In the genomic region with DNA sequence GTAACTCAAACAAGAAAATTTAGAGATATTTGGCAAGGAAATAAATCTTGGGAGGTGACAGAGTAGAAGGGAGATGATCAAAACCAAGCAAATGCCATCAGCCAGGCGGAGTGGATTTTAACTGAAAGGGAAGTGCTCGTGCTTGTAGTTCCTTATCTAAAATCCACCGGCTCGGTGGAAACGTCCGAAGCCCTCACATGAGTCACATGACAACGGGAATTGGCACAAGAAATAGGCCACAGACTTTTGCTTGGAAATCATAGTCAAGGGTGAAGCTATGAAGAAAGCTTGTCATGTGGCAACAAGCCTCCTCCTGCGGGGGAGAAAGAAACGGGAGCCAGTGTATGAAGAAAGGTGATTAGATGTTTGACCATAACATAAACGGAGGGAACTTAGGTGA, we compare ENCODE assay signal across 15 mouse cellular contexts. TPM values are rescaled to one million over a fixed set of nuclear protein-coding genes. Genes with fewer than 3 reads are reported as not detected.
DNase-seq lines count a peak whose midpoint lies in the region; ATAC-seq and TF ChIP-seq lines count a peak whose summit lies in the region.
"Had no signal": no experiment of that assay in that cellular context is flagged by ENCODE, and none has a peak within 500 bp of the region (broad histone marks: within the 10 kb centered on the region; RNA-seq: fewer than 3 reads in every experiment).

No protein-coding gene starts in this region.

- H3K27me3 ChIP-seq in embryonic facial prominence, embryonic 10.5 days (replicated peaks; ENCODE audit: low read depth, poor library complexity, severe bottlenecking): no peaks in the 10 kb centered on the region
- no peaks in the 10 kb centered on the region for H3K27me3 ChIP-seq in stomach, postnatal 0 days (ENCODE audit: control insufficient read depth, insufficient read depth, low read length)
- H3K27me3 ChIP-seq: liver, embryonic 15.5 days; neural tube, embryonic 12.5 days had no signal

- ATAC-seq in stomach, postnatal 0 days (ENCODE audit: low FRiP score, low TSS enrichment): no peak
- ATAC-seq: intestine, embryonic 16.5 days; Patski had no signal

- DNase-seq in ovary, adult 18-20 months (ENCODE audit: low spot score): peak; percentile 10
- DNase-seq in ovary, postnatal 10 days (ENCODE audit: low spot score): no peak
- peak; percentile 26 to 34 for DNase-seq in lung, adult 18-20 months
- DNase-seq in embryonic facial prominence, embryonic 10.5 days (ENCODE audit: low spot score): no peak
- DNase-seq in cerebellum, adult 9-10 months: no peak
- DNase-seq in stomach, postnatal 0 days (ENCODE audit: low spot score): no peak
- DNase-seq: left cerebral cortex, postnatal 4 days; midbrain, embryonic 14.5 days; right cerebral cortex, adult 18-20 months; thymus, adult 2 months had no signal

- no peak overlapping the region for H3K9ac ChIP-seq in stomach, postnatal 0 days (ENCODE audit: low read length)
- H3K9ac ChIP-seq: liver, embryonic 15.5 days; neural tube, embryonic 12.5 days had no signal

- H3K4me1 ChIP-seq in brown adipose tissue, adult 24 weeks (ENCODE audit: control insufficient read depth, insufficient read depth, insufficient read length, low read length): no peaks in the 10 kb centered on the region; the same call in 1 of the 2 replicates
- H3K4me1 ChIP-seq in embryonic facial prominence, embryonic 10.5 days: no peaks in the 10 kb centered on the region
- H3K4me1 ChIP-seq in stomach, postnatal 0 days (replicated peaks; ENCODE audit: control insufficient read depth, insufficient read depth): no peaks in the 10 kb centered on the region
- H3K4me1 ChIP-seq: liver, embryonic 15.5 days; neural tube, embryonic 12.5 days had no signal

- no peak overlapping the region for H3K4me3 ChIP-seq in brown adipose tissue, adult 24 weeks (ENCODE audit: insufficient read depth, low read depth, low read length)
- H3K4me3 ChIP-seq in embryonic facial prominence, embryonic 10.5 days: no peak overlapping the region
- no peak overlapping the region for H3K4me3 ChIP-seq in stomach, postnatal 0 days (ENCODE audit: low read depth, low read length)
- H3K4me3 ChIP-seq: liver, embryonic 15.5 days; neural tube, embryonic 12.5 days had no signal

- no peak for TF ChIP-seq EP300 in stomach, postnatal 0 days (optimal IDR thresholded peaks at IDR 0.05)

- H3K4me2 ChIP-seq in stomach, postnatal 0 days (replicated peaks; ENCODE audit: low read depth): no peak overlapping the region
- H3K4me2 ChIP-seq: liver, embryonic 15.5 days; neural tube, embryonic 12.5 days had no signal

- H3K36me3 ChIP-seq in embryonic facial prominence, embryonic 10.5 days (replicated peaks): no peaks in the 10 kb centered on the region
- no peaks in the 10 kb centered on the region for H3K36me3 ChIP-seq in stomach, postnatal 0 days (ENCODE audit: control insufficient read depth, insufficient read depth, low read length)
- H3K36me3 ChIP-seq: liver, embryonic 15.5 days; neural tube, embryonic 12.5 days had no signal

- H3K27ac ChIP-seq in brown adipose tissue, adult 24 weeks (replicated peaks; ENCODE audit: low read depth, low read length): peak overlapping the region; percentile 29
- no peak overlapping the region for H3K27ac ChIP-seq in embryonic facial prominence, embryonic 10.5 days (replicated peaks)
- H3K27ac ChIP-seq in stomach, postnatal 0 days (replicated peaks): no peak overlapping the region
- H3K27ac ChIP-seq: liver, embryonic 15.5 days; neural tube, embryonic 12.5 days had no signal

- H3K9me3 ChIP-seq in embryonic facial prominence, embryonic 10.5 days: no peaks in the 10 kb centered on the region
- no peaks in the 10 kb centered on the region for H3K9me3 ChIP-seq in stomach, postnatal 0 days (ENCODE audit: control insufficient read depth, low read length)
- H3K9me3 ChIP-seq: liver, embryonic 15.5 days; neural tube, embryonic 12.5 days had no signal

- WGBS in embryonic facial prominence, embryonic 10.5 days: 90% methylated on average over 10 of the region's 10 CpGs
- 70% methylated on average over 10 of the region's 10 CpGs for WGBS in stomach, postnatal 0 days

- no peak for TF ChIP-seq CTCF in stomach, postnatal 0 days (IDR thresholded peaks at IDR 0.05; ENCODE audit: low read depth)

RNA-seq across cellular contexts. Expression of a gene that starts 42.8 kb away (rescaled TPM):
- 134 and 170 TPM in 2 replicates for polyA plus RNA-seq in brown adipose tissue, adult 24 weeks (2012; ENCODE audit: insufficient read depth, insufficient read length, missing spikeins)
- polyA plus RNA-seq in embryonic facial prominence, embryonic 10.5 days (2016; fragmentation: Nextera tagmentation; extraction: Ambion mirVana): 39.7 and 40.8 TPM in 2 replicates
- polyA plus RNA-seq in stomach, postnatal 0 days (2015; fragmentation: Nextera tagmentation; extraction: Ambion mirVana): 28.5 and 28.9 TPM in 2 replicates

RNA-seq across cellular contexts. Expression of a gene that starts 44.1 kb away (rescaled TPM):
- polyA plus RNA-seq in brown adipose tissue, adult 24 weeks (2012; ENCODE audit: insufficient read depth, insufficient read length, missing spikeins): 5.0 and 7.4 TPM in 2 replicates
- 0.10 TPM in 1 of 2 replicates, not detected in the other for polyA plus RNA-seq in embryonic facial prominence, embryonic 10.5 days (2016; fragmentation: Nextera tagmentation; extraction: Ambion mirVana)
- 10.8 TPM in 2 replicates for polyA plus RNA-seq in stomach, postnatal 0 days (2015; fragmentation: Nextera tagmentation; extraction: Ambion mirVana)
- polyA plus RNA-seq: Patski had no signal

Comparison
In these comparisons a context has a peak if more than half of its experiments do, and no peak if none do; other contexts are left out.
1. DNase-seq: peak in ovary, adult 18-20 months (single experiment) and lung, adult 18-20 months (2 of 2); none in ovary, postnatal 10 days (single experiment), embryonic facial prominence, embryonic 10.5 days (single experiment), cerebellum, adult 9-10 months (single experiment) and stomach, postnatal 0 days (single experiment).